Mouse (Mus musculus) liver, postnatal 0 days (tissue): Measurements from ENCODE around the gene Fam213a.

Experiments used
- CTCF ChIP-seq: sonication (generic); IDR thresholded peaks from 2 replicates; pipeline ENCODE4 v1.5.1; 2016; ENCODE audit warnings: antibody characterized with exemption, low read depth
- EP300 ChIP-seq: IDR thresholded peaks from 2 replicates; pipeline ENCODE4 v1.6.1; 2016; ENCODE audit warnings: antibody characterized with exemption, low read depth, mild to moderate bottlenecking

DNA sequence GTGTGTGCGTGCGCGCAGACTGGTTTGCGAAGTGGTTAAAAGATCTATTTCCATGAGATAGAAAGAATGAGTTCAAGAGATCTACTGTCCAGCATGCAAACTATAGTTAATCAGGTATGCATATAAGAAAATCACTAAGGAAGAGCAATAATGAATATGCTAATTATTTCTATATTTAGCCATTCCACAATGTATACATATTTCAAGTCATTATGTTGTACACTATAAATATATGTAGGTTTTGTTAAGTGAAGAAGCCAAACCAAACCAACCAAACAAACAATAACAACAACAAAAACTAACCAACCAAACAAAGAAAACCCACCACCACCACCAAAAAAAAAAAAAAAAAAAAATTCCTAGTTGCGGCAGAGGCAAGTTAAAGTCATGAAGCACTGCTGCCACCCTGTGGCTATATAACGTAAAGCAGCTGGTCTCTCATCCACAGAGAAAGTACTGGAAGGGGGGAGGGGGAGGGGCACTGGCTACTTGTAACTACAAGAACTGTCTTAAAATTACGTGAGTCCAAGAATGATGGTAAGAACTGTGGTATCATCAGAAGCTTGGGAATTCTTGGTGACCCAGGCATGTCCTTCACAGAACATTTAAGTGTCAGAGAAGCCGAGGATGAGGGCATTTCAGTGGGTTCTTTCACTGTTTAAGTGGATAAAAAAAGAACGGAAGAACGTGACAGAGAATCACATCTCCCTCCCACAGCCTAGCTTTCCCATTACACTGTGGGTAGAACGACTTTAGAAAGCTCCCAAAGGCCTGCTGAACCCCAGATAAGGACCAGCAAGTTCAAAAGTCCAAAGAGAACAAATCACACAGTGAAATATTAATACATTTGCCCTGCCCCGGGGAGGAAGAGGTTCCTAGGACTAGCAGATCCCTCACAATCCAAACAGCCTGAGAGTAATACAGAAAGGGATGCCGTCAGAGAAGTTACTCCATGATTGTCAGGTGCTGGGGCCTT lies 19.8 kb upstream of the Fam213a start:
- TF ChIP-seq CTCF (peak; percentile 91), EP300 (no peak)
